Mouse (Mus musculus) gastrocnemius, adult 2 months (tissue): ENCODE data around the gene Acpp. TPM values are rescaled to one million over a fixed set of nuclear protein-coding genes. Genes with fewer than 3 reads are reported as not detected.
A peak's percentile ranks its signal among the peaks of the same experiment; 100 is the strongest.

Source experiments
- DNase-seq: peaks from one replicate; pipeline ENCODE4 v3.0.0; 2022
- H3K27ac ChIP-seq: fragments of 200-600 bp; 2 replicates; pipeline ENCODE4 v1.8.1; 2022; ENCODE audit warnings: mild to moderate bottlenecking
- H3K4me3 ChIP-seq: fragments of 200-600 bp; 2 replicates; pipeline ENCODE4 v1.8.1; 2022; ENCODE audit warnings: mild to moderate bottlenecking, moderate library complexity
- CTCF ChIP-seq: fragments of 200-600 bp; IDR thresholded peaks from 2 replicates; pipeline ENCODE4 v1.8.1; 2022; ENCODE audit warnings: antibody characterized with exemption, mild to moderate bottlenecking, moderate library complexity
- intact Hi-C: fragments of 180-260 bp; cut with DNase I; formaldehyde crosslinking; loops from one replicate; pipeline ENCODE4 v1.15.1; 2025
- total RNA-seq, 2 experiments: library from RNA; stranded (reverse); gene quantifications; 2 replicates each; pipeline ENCODE4 v1.2.3; 2021

Acpp gene
- total RNA-seq, 2 experiments from 2014 or later, result not detected

DNA sequence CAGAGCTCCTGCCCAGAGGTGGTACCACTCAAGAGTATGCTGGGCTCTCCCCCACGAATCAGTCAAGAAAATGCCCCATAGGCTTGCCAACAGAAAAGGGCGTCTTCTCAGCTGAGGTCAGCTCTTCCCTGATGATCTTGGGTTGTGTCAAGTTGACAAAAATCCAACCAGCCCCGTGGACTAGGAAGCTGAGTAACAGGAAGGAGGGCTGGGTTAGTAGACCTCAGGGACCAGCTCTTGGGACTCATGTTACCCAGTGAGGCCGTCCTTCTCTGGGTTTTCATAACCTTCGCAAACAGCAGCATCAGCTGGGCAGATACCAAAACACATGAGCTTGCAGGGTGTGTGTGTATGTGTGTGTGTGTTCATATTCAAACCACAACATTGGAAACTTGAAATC, 55.8 kb downstream of the Acpp start:
- no peak for TF ChIP-seq CTCF
- Histone ChIP-seq H3K27ac (peak overlapping the region; percentile 51), H3K4me3 (no peak overlapping the region)
- intact Hi-C loops, result no loop called here
- DNase-seq, result peak; percentile 40

GRCm38 (mm10) chr9:104280725-104281495, 56.6 kb downstream of the Acpp start:
- no peak for TF ChIP-seq CTCF
- intact Hi-C loops, result no loop called here
- no peak for DNase-seq

DNA sequence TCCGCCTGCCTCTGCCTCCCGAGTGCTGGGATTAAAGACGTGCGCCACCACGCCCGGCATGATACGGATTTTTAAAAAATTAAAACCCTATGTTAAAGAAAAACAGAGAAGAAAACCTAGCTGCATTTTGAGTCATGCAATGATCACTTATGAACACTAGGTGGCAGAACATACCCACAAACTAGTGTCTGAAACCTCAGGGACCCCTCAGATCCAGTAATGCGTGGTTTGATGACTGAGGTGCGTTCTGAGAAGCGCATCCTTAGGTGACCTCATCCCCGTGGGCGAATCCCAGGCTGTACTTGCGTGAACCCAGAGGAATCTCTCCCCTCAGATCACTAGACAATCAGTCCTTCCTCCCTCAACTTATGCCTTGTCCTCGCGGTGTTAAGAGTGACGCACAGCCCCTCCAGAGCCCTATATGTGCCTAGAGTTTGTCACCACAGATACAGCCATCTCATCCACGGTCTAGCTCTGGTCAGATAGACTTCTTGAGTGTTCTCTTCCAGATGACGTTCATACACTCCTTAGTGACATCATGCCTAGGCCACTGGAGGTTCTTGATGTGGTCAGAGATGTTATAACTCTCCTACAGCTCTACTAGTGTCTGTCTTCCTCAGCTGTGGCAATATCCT, 59.9 kb downstream of the Acpp start:
- Histone ChIP-seq H3K27ac (no peak overlapping the region), H3K4me3 (no peak overlapping the region)
- no peak for DNase-seq
- TF ChIP-seq CTCF, result peak; percentile 88
- intact Hi-C loops, result loop anchor here (1.0 to 5.0 kb wide), 3 partner anchors 29 to 1110 kb away; no protein-coding TSS in a partner anchor

More at GRCm38 (mm10) chr9:104280725-104281495, 56.6 kb downstream of the Acpp start:
- Histone ChIP-seq H3K27ac (peak overlapping the region; percentile 51), H3K4me3 (no peak overlapping the region)

DNA sequence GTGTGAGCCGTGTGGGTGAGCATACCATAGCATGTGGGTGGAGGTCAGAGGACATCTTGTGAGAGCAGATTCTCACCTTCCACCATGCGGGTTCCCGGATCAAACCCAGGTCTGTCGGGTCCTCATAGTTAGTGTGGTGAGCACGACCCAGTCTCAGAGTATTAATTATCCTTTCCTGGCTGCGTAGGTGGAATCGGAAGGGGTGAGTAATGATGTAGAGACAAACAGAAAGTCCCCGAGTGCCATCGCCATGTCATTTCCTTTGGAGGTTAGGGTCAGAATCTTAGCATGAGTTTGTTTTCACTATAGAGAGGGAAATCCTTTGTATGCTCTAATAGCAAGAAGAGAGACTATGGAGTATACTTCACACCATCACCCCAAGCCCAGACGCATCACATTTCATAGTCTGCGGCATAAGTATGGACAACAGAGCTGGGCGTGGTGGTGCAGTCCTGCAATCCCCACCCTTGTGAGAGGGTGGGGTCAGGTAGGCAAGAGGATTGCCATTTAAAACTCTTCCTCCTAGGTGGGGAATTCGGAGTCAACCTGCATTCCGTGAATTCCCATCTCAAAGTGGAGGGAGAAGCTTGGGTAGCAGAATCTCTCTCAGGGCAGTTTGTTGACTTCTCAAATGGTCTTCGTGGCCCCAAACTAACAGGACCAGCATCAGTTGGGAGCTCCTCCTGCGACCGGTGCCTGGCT, 62.3 kb downstream of the Acpp start:
- intact Hi-C loops, result loop anchor here (5.0 kb wide), 2 partner anchors 102 to 1112 kb away; no protein-coding TSS in a partner anchor
- Histone ChIP-seq H3K27ac (no peak overlapping the region), H3K4me3 (no peak overlapping the region)
- DNase-seq, result no peak
- TF ChIP-seq CTCF, result no peak

- intact Hi-C loops, result no loop called here
- H3K27ac ChIP-seq, result no peak overlapping the region
- no peak for TF ChIP-seq CTCF
These were observed 65.5 kb downstream of the Acpp start for GRCm38 (mm10) chr9:104272057-104272456.

GRCm38 (mm10) chr9:104271642-104272041, 65.9 kb downstream of the Acpp start:
- DNase-seq, result no peak
- no peak overlapping the region for H3K4me3 ChIP-seq
- H3K27ac ChIP-seq, result no peak overlapping the region
- no peak for TF ChIP-seq CTCF
- intact Hi-C loops, result no loop called here

More at GRCm38 (mm10) chr9:104272057-104272456, 65.5 kb downstream of the Acpp start:
- no peak overlapping the region for H3K4me3 ChIP-seq
- DNase-seq, result no peak

DNA sequence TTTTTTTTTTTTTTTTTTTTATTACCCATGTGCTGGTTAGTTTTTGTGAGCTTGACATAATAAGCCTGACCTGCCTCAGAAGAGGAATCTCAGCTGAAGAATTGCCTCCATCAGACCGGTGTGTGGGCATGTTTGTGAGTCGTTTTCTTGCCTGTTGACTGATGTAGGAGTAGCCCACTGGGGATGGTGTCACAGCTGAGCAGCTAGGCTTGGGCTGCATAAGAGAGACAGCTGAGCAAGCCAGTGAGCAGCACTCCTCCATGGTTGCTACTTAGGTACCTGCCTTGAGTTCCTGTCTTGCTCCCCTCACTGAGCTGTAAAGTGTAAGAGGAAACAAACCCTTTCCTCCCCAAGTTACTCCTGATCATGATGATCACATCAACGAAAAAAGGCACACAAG, 67.6 kb downstream of the Acpp start:
- Histone ChIP-seq H3K27ac (no peak overlapping the region), H3K4me3 (no peak overlapping the region)
- TF ChIP-seq CTCF, result no peak
- no peak for DNase-seq
- intact Hi-C loops, result no loop called here

GRCm38 (mm10) chr9:104269349-104269871, 68.1 kb downstream of the Acpp start:
- no peak overlapping the region for H3K4me3 ChIP-seq
- no peak overlapping the region for H3K27ac ChIP-seq
- no peak for DNase-seq
- TF ChIP-seq CTCF, result no peak
- intact Hi-C loops, result no loop called here

- intact Hi-C loops, result no loop called here
These were observed 73.0 kb downstream of the Acpp start for GRCm38 (mm10) chr9:104264567-104264966.

GRCm38 (mm10) chr9:104262823-104263352, 74.7 kb downstream of the Acpp start, which contains the start of gene Dnajc13:
Gene Dnajc13 (minus strand): TSS chr9:104262930.
- H3K4me3 ChIP-seq, result peak within 1 kb of the TSS; percentile 100
- intact Hi-C loops, result no loop called here
- DNase-seq, result peak; percentile 99
- TF ChIP-seq CTCF, result no peak
- peak within 1 kb of the TSS; percentile 95 for H3K27ac ChIP-seq

More at GRCm38 (mm10) chr9:104264567-104264966, 73.0 kb downstream of the Acpp start:
- no peak for TF ChIP-seq CTCF
- Histone ChIP-seq H3K4me3 (no peak overlapping the region), H3K27ac (no peak overlapping the region)
- DNase-seq, result no peak

DNA sequence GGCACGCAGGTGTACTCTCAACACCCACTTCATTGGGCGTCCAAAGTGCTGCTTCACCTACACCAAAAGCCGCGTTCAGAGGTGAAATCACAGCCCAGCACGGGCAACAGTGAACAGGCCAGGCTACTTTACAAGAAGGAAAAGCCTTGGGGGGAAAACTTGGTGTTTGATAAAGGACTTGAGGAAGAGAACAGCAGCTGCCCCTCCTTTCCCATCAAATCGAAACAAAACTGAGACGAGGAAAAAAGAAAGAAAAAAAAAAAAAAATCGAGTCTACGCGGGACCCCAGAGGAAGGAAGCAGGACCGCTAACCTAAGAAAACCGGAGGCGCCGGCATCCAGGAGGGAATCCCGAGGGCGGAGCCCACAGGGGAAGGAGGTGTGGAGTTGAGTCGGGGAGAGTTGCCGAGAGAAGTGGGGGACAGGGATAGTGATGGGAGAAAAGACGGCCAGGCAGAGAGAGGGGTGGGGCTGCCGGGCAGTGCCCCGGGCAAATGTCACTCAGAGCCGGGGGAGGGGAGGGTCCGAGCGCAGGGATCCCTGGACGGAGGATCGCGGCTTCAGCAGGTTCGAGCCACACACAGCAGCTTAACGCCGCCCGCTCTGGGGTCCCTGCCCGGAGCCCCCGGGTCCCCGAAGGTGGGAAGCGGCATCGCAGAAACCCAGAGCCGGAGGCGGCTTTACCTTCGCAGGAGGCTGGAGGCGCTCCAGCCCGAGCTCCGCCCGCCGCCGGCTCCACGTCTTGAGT, 75.4 kb downstream of the Acpp start:
- Histone ChIP-seq H3K4me3 (peak overlapping the region; percentile 100), H3K27ac (peak overlapping the region; percentile 95)
- DNase-seq, result no peak
- intact Hi-C loops, result no loop called here
- TF ChIP-seq CTCF, result no peak

- Histone ChIP-seq H3K4me3 (no peak overlapping the region), H3K27ac (no peak overlapping the region)
- DNase-seq, result no peak
- no peak for TF ChIP-seq CTCF
- intact Hi-C loops, result no loop called here
These were observed 77.2 kb downstream of the Acpp start for GRCm38 (mm10) chr9:104260306-104260705.
